Mouse (Mus musculus) olfactory bulb, adult 2 months (tissue): ENCODE data around the gene Gipc2.

ENCODE experiments used
- CTCF ChIP-seq: fragments of 200-500 bp; IDR thresholded peaks from 2 replicates; pipeline ENCODE4 v1.5.1; 2012; ENCODE audit warnings: low read depth, mild to moderate bottlenecking, low read length, moderate library complexity; ENCODE audit not compliant: insufficient read depth
- POLR2A ChIP-seq: fragments of 200-500 bp; IDR thresholded peaks from 2 replicates; pipeline ENCODE4 v1.6.1; 2012; ENCODE audit warnings: mild to moderate bottlenecking, low read depth, low read length, moderate library complexity; ENCODE audit not compliant: insufficient read depth

- TF ChIP-seq POLR2A = no peak
- TF ChIP-seq CTCF = no peak
These were observed 57.3 kb downstream of the Gipc2 start for GRCm38 (mm10) chr3:152108560-152109259.
